Mouse (Mus musculus) intestine, embryonic 14.5 days (tissue): ENCODE results near the gene C330021F23Rik. TPM values are rescaled to one million over a fixed set of nuclear protein-coding genes. Genes with fewer than 3 reads are reported as not detected.

Source experiments
- ATAC-seq: fragments of 200-750 bp; cut with Nextera tagmentation; replicated peaks from 2 replicates; pipeline ENCODE4 v1.8.0; 2017; ENCODE audit warnings: low read depth, moderate number of reproducible peaks, moderate TSS enrichment, moderate library complexity; ENCODE audit not compliant: low FRiP score, low TSS enrichment
- DNase-seq: peaks from one replicate; pipeline ENCODE4 v3.0.0-alpha.2; 2018; ENCODE audit warnings: low spot score
- H3K27ac ChIP-seq: fragments of 300-500 bp; sonication (generic); 2 replicates; pipeline ENCODE4 v1.5.1; 2014; ENCODE audit warnings: low read depth, mild to moderate bottlenecking, control low read depth
- H3K27me3 ChIP-seq: fragments of 300-500 bp; sonication (generic); replicated peaks from 2 replicates; pipeline ENCODE4 v1.6.1; 2014; ENCODE audit warnings: low read length, control low read depth; ENCODE audit not compliant: control insufficient read depth, insufficient read depth
- H3K36me3 ChIP-seq: fragments of 300-500 bp; sonication (generic); 2 replicates; pipeline ENCODE4 v1.6.1; 2014; ENCODE audit warnings: low read length, control low read depth; ENCODE audit not compliant: control insufficient read depth, insufficient read depth
- H3K4me1 ChIP-seq: fragments of 300-500 bp; sonication (generic); replicated peaks from 2 replicates; pipeline ENCODE4 v1.6.1; 2014; ENCODE audit warnings: low read length, control low read depth, mixed read lengths; ENCODE audit not compliant: control insufficient read depth, insufficient read depth
- H3K4me2 ChIP-seq: fragments of 300-500 bp; sonication (generic); 2 replicates; pipeline ENCODE4 v1.6.1; 2014; ENCODE audit warnings: low read length
- H3K4me3 ChIP-seq: fragments of 300-500 bp; sonication (generic); 2 replicates; pipeline ENCODE4 v1.5.1; 2014; ENCODE audit warnings: low read depth, low read length, control low read depth, mixed read lengths
- H3K9ac ChIP-seq: fragments of 300-500 bp; sonication (generic); 2 replicates; pipeline ENCODE4 v1.6.1; 2014; ENCODE audit warnings: mild to moderate bottlenecking, low read length
- H3K9me3 ChIP-seq: fragments of 300-500 bp; sonication (generic); 2 replicates; pipeline ENCODE4 v1.6.1; 2016; ENCODE audit warnings: low read length, control low read depth; ENCODE audit not compliant: control insufficient read depth
- WGBS: fragments of 180-500 bp; shearing (Covaris S2); extraction: QIAGEN DNeasy Blood & Tissue Kit; methylation state at CpG from one replicate; pipeline ENCODE4 v1.1.7; 2014; 5-methylcytosine and 5-hydroxymethylcytosine counted together
- polyA plus RNA-seq: library from polyadenylated mRNA; unstranded; fragments of >200 nt; fragmentation: Nextera tagmentation; extraction: Ambion mirVana; gene quantifications from 2 replicates; pipeline ENCODE4 v1.2.1, GENCODE M21; 2014

Gene C330021F23Rik
- polyA plus RNA-seq, 1 experiment from 2014 or later: 3.8 TPM

DNA sequence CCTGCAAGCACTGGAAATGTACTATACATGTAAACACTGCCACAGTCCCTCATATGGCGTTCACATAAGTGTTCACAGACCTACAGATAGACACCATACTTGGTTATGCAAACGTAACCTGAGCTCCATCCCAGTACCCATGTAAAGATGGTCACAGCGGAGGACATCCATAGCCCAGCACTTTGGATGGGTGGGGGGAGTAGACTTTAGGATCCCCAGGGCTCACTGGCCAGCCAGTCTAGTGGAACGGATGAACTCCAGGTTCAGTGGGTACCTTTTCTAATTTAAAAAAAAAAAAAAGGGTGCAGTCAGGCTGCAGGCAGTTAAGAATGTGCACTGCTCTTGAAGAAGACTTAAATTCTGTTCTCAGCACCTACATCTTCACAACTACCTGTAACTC lies 27.7 kb upstream of the C330021F23Rik start:
- peaks cover 77% of the 10 kb centered on the region for H3K36me3 ChIP-seq
- 90% methylated on average over 4 of the region's 4 CpGs for WGBS
- H3K4me1 ChIP-seq: no peaks in the 10 kb centered on the region
- H3K9ac ChIP-seq: no peak overlapping the region
- no peak overlapping the region for H3K4me3 ChIP-seq
- ATAC-seq: no peak
- peak; percentile 23 for DNase-seq
- H3K9me3 ChIP-seq: 0 out of 2 replicates have a peak, but pooled peaks cover 2% of the 10 kb centered on the region
- H3K27ac ChIP-seq: no peak overlapping the region
- no peak overlapping the region for H3K4me2 ChIP-seq
- no peaks in the 10 kb centered on the region for H3K27me3 ChIP-seq

DNA sequence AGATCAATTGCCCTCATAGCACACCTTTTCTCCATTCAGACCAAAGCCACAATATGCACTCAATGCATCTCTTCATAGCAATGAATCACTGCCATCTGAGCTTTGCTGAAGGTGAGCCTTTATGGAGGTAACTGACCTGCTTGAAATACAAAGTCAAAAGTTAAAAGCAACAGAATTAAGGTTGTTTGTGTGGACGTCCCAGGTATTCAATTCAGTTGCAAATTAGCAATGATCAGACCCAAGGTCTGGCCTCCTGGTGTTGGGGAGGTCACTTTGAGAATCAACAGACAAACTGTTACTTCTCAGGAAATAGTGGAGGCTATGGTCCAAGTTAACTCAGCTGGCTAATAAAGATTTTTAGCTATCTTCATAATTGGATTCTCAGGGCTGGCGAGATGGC lies 21.3 kb upstream of the C330021F23Rik start:
- Histone ChIP-seq H3K9ac (no peak overlapping the region), H3K27me3 (no peaks in the 10 kb centered on the region), H3K4me3 (no peak overlapping the region), H3K36me3 (peaks cover 20% of the 10 kb centered on the region), H3K9me3 (0 out of 2 replicates have a peak, but pooled peaks cover 3% of the 10 kb centered on the region), H3K27ac (no peak overlapping the region), H3K4me1 (no peaks in the 10 kb centered on the region), H3K4me2 (no peak overlapping the region)
- DNase-seq (no peak), ATAC-seq (no peak)
- 92% methylated on average over 2 of the region's 2 CpGs for WGBS

DNA sequence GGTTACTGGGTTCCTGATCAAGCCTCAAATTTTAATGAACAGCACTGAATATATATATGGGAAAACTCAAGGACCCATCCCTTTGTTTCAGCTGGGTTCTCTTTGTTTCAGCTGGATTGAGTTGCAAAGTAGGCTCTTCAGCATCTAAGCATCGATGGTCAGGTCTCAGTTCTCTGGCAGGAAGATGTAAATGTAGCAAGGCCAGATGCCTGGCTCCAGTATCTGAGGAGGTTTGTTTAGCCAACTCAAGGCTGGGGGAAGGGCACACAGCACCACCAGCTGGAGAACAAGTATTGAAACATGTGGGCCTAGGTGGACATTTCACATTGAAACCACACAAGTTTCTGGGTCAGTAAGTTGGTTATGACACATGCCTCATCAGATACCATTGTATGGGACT lies 15.6 kb upstream of the C330021F23Rik start:
- ATAC-seq: no peak
- 66% methylated on average over 1 of the region's 1 CpGs for WGBS
- H3K9me3 ChIP-seq: no peaks in the 10 kb centered on the region

DNA sequence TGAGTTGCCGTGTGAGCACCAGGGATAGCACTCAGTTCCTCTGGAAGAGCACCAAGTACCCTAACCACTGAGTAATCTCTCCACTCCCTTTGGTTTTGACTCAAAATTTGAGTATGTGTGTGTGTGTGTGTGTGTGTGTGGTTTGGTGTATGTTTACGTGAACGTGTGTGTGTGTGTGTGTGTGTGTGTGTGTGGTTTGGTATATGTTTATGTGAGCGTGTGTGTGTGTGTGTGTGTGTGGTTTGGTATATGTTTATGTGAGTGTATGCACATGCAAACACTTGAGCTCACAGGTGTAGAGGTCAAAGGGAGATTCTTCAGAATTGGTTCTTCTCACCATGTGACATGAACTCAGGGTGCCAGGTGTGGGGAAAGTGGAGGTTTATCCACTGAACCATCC lies 11.7 kb upstream of the C330021F23Rik start:
- 65% methylated on average over 4 of the region's 4 CpGs for WGBS
- no peak overlapping the region for H3K9ac ChIP-seq
- no peak overlapping the region for H3K4me2 ChIP-seq
- DNase-seq (peak; percentile 48), ATAC-seq (peak; percentile 85)
- H3K9me3 ChIP-seq: no peaks in the 10 kb centered on the region
- H3K27me3 ChIP-seq: no peaks in the 10 kb centered on the region
- H3K27ac ChIP-seq: no peak overlapping the region
- no peak overlapping the region for H3K4me3 ChIP-seq
- H3K36me3 ChIP-seq: no peaks in the 10 kb centered on the region
- H3K4me1 ChIP-seq: no peaks in the 10 kb centered on the region

More for the DNA sequence above, 15.6 kb upstream of the C330021F23Rik start:
- Histone ChIP-seq H3K4me2 (no peak overlapping the region), H3K27ac (no peak overlapping the region), H3K4me1 (no peaks in the 10 kb centered on the region), H3K36me3 (no peaks in the 10 kb centered on the region), H3K4me3 (no peak overlapping the region), H3K27me3 (no peaks in the 10 kb centered on the region), H3K9ac (no peak overlapping the region)
- no peak for DNase-seq

DNA sequence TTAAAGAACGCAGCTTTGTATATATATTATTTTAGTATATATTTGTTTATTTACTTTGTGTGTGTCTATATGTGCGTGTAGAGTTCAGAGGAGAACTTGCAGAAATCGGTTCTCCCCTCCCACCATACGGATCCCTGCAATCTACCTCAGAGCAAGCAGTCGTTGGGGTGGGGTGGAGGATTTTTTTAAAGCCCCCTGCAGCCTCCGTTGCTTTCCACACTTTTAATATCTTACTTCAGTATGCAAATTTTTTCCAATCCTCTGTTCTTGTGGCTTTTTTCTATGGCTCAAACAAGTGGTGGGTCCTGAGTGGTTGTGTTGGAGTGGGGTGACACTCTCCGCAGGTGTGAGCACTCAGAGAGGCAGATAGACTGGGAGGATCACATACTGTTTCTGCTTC lies 588 bp downstream of the C330021F23Rik start:
- no peaks in the 10 kb centered on the region for H3K9me3 ChIP-seq
- peaks cover 8% of the 10 kb centered on the region; the same call in 1 of the 2 replicates for H3K4me1 ChIP-seq
- H3K4me2 ChIP-seq: peak overlapping the region; percentile 39
- 9% methylated on average over 7 of the region's 7 CpGs for WGBS
- ATAC-seq (no peak; the same call in 1 of the 2 replicates), DNase-seq (peak; percentile 50)
- peak overlapping the region; percentile 14; the same call in 1 of the 2 replicates for H3K4me3 ChIP-seq
- H3K27me3 ChIP-seq: no peaks in the 10 kb centered on the region
- H3K27ac ChIP-seq: 0 out of 2 replicates have a peak overlapping the region, but pooled peaks have one; percentile 2
- no peaks in the 10 kb centered on the region for H3K36me3 ChIP-seq
- H3K9ac ChIP-seq: peak overlapping the region; percentile 12; the same call in 1 of the 2 replicates

DNA sequence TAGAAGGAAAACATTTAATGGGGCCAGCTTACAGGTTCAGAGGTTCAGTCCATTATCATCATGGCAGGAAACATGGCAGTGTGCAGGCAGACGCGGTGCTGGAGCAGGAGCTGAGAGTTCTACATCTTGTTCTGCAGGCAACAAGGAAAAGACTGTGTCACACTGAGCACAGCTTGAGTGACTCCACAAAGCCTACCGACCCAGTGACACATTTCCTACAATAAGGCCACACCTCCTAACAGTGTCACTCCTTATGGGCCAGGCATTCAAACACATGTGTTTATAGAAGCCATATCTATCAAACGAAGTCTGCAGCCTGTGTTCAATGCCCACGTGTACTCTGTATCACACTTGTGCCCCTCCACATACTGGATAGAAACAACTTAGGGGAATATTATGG lies 2.0 kb downstream of the C330021F23Rik start:
- H3K36me3 ChIP-seq: no peaks in the 10 kb centered on the region
- H3K27ac ChIP-seq: no peak overlapping the region
- no peak overlapping the region for H3K4me3 ChIP-seq
- no peaks in the 10 kb centered on the region for H3K9me3 ChIP-seq
- ATAC-seq (no peak), DNase-seq (peak; percentile 21)
- H3K9ac ChIP-seq: no peak overlapping the region
- H3K4me1 ChIP-seq: peaks cover 8% of the 10 kb centered on the region; the same call in 1 of the 2 replicates
- H3K4me2 ChIP-seq: no peak overlapping the region
- H3K27me3 ChIP-seq: no peaks in the 10 kb centered on the region
- WGBS: 84% methylated on average over 5 of the region's 5 CpGs

DNA sequence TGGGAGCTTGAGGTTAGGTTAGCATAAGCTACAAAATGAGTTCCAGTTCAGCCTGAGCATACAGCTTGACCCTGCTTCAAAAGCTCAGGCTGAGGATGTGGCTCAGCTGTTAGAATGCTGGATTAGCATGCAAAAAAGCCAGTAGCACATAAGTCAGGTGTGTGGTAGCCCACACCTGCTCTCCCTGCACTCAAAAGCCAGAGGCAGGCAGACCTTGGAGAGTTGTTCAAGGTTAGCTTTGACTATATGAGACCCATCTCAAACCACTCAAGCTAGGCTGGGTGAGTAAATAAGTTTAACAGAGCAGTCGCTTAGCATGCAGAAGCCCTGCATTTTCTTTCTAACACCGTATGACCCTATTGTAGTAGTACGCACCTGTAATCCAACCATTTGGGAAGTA lies 6.8 kb downstream of the C330021F23Rik start:
- no peak for ATAC-seq
- H3K9ac ChIP-seq: no peak overlapping the region

DNA sequence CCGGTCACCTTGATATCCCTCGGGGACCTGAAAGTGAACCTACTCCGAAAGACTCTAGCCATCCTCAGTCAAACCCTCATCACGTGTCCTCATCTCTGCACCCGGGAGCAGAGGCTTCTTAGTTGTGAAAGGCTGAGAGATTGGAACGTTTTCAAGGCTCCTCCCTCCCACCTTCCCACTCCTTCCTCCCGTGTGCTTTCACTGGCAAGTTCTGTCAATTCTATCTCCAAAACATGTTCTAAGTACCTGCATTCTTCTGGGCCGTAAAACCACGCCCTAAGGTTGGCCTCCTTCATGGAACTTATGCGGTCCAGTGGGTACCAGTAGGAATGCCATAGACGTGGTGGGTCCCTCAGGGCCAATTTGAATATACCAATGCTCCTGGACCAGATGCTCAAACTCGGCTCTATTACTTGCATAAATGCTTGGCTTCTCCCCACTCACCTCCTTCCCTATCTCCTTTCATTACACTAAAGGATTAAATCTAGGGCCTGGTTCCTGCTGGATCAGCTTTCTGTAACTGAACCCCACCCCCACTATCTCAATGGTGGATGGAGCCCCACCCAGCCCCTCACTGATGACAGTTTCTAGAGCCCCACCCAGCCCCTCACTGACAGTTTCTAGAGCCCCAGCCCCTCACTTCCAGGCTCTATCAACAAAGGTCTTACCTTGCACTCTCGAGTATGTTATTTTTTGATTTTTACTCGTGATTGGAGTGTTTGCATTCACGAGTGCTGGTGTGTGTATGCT lies 8.6 kb downstream of the C330021F23Rik start:
- H3K27me3 ChIP-seq: no peaks in the 10 kb centered on the region

More for the DNA sequence above, 6.8 kb downstream of the C330021F23Rik start:
- Histone ChIP-seq H3K9me3 (no peaks in the 10 kb centered on the region), H3K27me3 (no peaks in the 10 kb centered on the region), H3K36me3 (no peaks in the 10 kb centered on the region), H3K27ac (no peak overlapping the region), H3K4me1 (no peaks in the 10 kb centered on the region), H3K4me2 (no peak overlapping the region), H3K4me3 (no peak overlapping the region)
- no peak for DNase-seq
- 94% methylated on average over 3 of the region's 3 CpGs for whole genome bisulfite sequencing

More for the DNA sequence above, 8.6 kb downstream of the C330021F23Rik start:
- Histone ChIP-seq H3K27ac (no peak overlapping the region), H3K9me3 (no peaks in the 10 kb centered on the region), H3K4me1 (no peaks in the 10 kb centered on the region), H3K4me2 (no peak overlapping the region), H3K4me3 (no peak overlapping the region), H3K36me3 (no peaks in the 10 kb centered on the region), H3K9ac (no peak overlapping the region)
- WGBS: 68% methylated on average over 15 of the region's 15 CpGs
- DNase-seq (no peak), ATAC-seq (no peak)
